Mouse (Mus musculus): ENCODE results near the gene D230025D16Rik. TPM values are rescaled to one million over a fixed set of nuclear protein-coding genes. Genes with fewer than 3 reads are reported as not detected.

D230025D16Rik gene
- polyA plus RNA-seq, 1 experiment from 2014 or later = 27.6 TPM

- H3K9ac ChIP-seq (replicated peaks; ENCODE audit: low read length) = no peak overlapping the region
- H3K4me1 ChIP-seq (ENCODE audit: insufficient read depth, low read length) = no peaks in the 10 kb centered on the region
- H3K4me3 ChIP-seq (ENCODE audit: low read length) = no peak overlapping the region
- H3K27me3 ChIP-seq (ENCODE audit: insufficient read depth, low read length) = no peaks in the 10 kb centered on the region
- no peak overlapping the region for H3K4me2 ChIP-seq (replicated peaks; ENCODE audit: low read depth, low read length)
- ATAC-seq (ENCODE audit: low FRiP score, low TSS enrichment) = no peak
- H3K27ac ChIP-seq (ENCODE audit: low read length) = no peak overlapping the region
- H3K9me3 ChIP-seq (ENCODE audit: low read length) = no peaks in the 10 kb centered on the region
- WGBS = 68% methylated on average over 1 of the region's 1 CpGs
- peaks cover 23% of the 10 kb centered on the region for H3K36me3 ChIP-seq (ENCODE audit: insufficient read depth, low read length)
Measured at GRCm38 (mm10) chr8:105235206-105235605, 10.3 kb downstream of the D230025D16Rik start.

GRCm38 (mm10) chr8:105237442-105238142 lies 12.6 kb downstream of the D230025D16Rik start:
- Histone ChIP-seq H3K36me3 (ENCODE audit: insufficient read depth, low read length) (peaks cover 36% of the 10 kb centered on the region), H3K4me1 (ENCODE audit: insufficient read depth, low read length) (no peaks in the 10 kb centered on the region), H3K4me2 (replicated peaks; ENCODE audit: low read depth, low read length) (no peak overlapping the region), H3K4me3 (ENCODE audit: low read length) (no peak overlapping the region), H3K9me3 (ENCODE audit: low read length) (no peaks in the 10 kb centered on the region), H3K9ac (replicated peaks; ENCODE audit: low read length) (no peak overlapping the region), H3K27ac (ENCODE audit: low read length) (no peak overlapping the region), H3K27me3 (ENCODE audit: insufficient read depth, low read length) (no peaks in the 10 kb centered on the region)
- no peak for ATAC-seq (ENCODE audit: low FRiP score, low TSS enrichment)
- 80% methylated on average over 14 of the region's 14 CpGs for WGBS

DNA sequence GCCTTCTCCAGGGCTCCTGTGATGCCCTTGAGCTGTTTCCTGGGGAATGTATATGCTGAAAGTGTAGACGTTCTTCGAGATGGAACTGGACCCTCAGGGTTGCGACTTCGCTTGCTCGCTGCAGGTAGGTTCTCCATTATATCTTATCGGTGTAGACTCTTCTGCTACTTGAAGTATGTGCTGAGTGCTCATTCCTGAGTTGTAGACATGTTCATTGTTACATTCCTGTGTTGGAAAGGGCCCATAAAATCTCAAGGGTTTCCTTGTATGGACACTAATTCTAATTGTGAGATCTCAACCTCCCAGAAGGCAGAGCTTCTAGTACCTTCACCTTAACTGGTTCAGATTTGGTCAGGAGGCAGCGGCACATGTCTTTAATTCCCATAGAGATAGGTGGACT lies 16.1 kb downstream of the D230025D16Rik start:
- no peak overlapping the region for H3K27ac ChIP-seq (ENCODE audit: low read length)
- H3K9ac ChIP-seq (replicated peaks; ENCODE audit: low read length) = no peak overlapping the region
- no peaks in the 10 kb centered on the region for H3K4me1 ChIP-seq (ENCODE audit: insufficient read depth, low read length)
- H3K36me3 ChIP-seq (ENCODE audit: insufficient read depth, low read length) = peaks cover 30% of the 10 kb centered on the region
- H3K27me3 ChIP-seq (ENCODE audit: insufficient read depth, low read length) = no peaks in the 10 kb centered on the region
- H3K4me3 ChIP-seq (ENCODE audit: low read length) = no peak overlapping the region
- ATAC-seq (ENCODE audit: low FRiP score, low TSS enrichment) = no peak
- WGBS = 97% methylated on average over 7 of the region's 7 CpGs
- H3K9me3 ChIP-seq (ENCODE audit: low read length) = no peaks in the 10 kb centered on the region
- H3K4me2 ChIP-seq (replicated peaks; ENCODE audit: low read depth, low read length) = no peak overlapping the region

GRCm38 (mm10) chr8:105251954-105252353 lies 27.0 kb downstream of the D230025D16Rik start:
- peaks cover 41% of the 10 kb centered on the region for H3K36me3 ChIP-seq (ENCODE audit: insufficient read depth, low read length)
- peaks cover 11% of the 10 kb centered on the region for H3K4me1 ChIP-seq (ENCODE audit: insufficient read depth, low read length)
- H3K4me3 ChIP-seq (ENCODE audit: low read length) = no peak overlapping the region
- no peak overlapping the region for H3K27ac ChIP-seq (ENCODE audit: low read length)
- H3K9ac ChIP-seq (replicated peaks; ENCODE audit: low read length) = no peak overlapping the region
- ATAC-seq (ENCODE audit: low FRiP score, low TSS enrichment) = no peak
- no peak overlapping the region for H3K4me2 ChIP-seq (replicated peaks; ENCODE audit: low read depth, low read length)
- 92% methylated on average over 6 of the region's 6 CpGs for WGBS
- H3K27me3 ChIP-seq (ENCODE audit: insufficient read depth, low read length) = peaks cover 9% of the 10 kb centered on the region; the same call in 1 of the 2 replicates
- H3K9me3 ChIP-seq (ENCODE audit: low read length) = no peaks in the 10 kb centered on the region

- no peak for ATAC-seq (ENCODE audit: low FRiP score, low TSS enrichment)
- Histone ChIP-seq H3K9ac (replicated peaks; ENCODE audit: low read length) (no peak overlapping the region), H3K36me3 (ENCODE audit: insufficient read depth, low read length) (peaks cover 41% of the 10 kb centered on the region), H3K4me1 (ENCODE audit: insufficient read depth, low read length) (peaks cover 11% of the 10 kb centered on the region), H3K27me3 (ENCODE audit: insufficient read depth, low read length) (peaks cover 15% of the 10 kb centered on the region), H3K9me3 (ENCODE audit: low read length) (no peaks in the 10 kb centered on the region), H3K4me3 (ENCODE audit: low read length) (no peak overlapping the region), H3K27ac (ENCODE audit: low read length) (no peak overlapping the region), H3K4me2 (replicated peaks; ENCODE audit: low read depth, low read length) (no peak overlapping the region)
- 86% methylated on average over 10 of the region's 10 CpGs for WGBS
Measured at GRCm38 (mm10) chr8:105252680-105253537, 28.0 kb downstream of the D230025D16Rik start.

DNA sequence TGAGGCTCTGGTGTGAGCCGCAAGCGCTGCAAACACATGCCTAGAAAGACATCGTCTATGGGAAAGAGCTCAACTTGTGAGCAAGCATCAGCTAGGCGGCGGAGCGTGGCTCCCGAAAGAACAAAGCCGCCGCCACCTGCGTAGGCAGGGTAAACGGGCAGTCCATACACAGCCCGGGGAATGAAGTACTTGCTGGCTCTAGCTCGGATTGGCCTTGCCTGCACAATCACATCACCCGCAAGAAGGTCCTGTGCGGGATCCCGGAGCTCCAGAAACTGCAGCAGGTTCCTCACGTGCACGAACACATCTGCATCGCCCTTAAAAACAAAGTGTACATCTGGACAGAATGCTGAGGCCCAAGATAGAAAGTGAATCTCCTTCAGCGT lies 28.8 kb downstream of the D230025D16Rik start:
- H3K4me1 ChIP-seq (ENCODE audit: insufficient read depth, low read length) = peaks cover 15% of the 10 kb centered on the region
- no peaks in the 10 kb centered on the region for H3K9me3 ChIP-seq (ENCODE audit: low read length)
- peak overlapping the region; percentile 97 for H3K4me2 ChIP-seq (replicated peaks; ENCODE audit: low read depth, low read length)
- H3K36me3 ChIP-seq (ENCODE audit: insufficient read depth, low read length) = peaks cover 34% of the 10 kb centered on the region
- H3K27me3 ChIP-seq (ENCODE audit: insufficient read depth, low read length) = peaks cover 24% of the 10 kb centered on the region
- H3K4me3 ChIP-seq (ENCODE audit: low read length) = peak overlapping the region; percentile 64
- H3K9ac ChIP-seq (replicated peaks; ENCODE audit: low read length) = peak overlapping the region; percentile 47
- no peak overlapping the region for H3K27ac ChIP-seq (ENCODE audit: low read length)
- 35% methylated on average over 20 of the region's 20 CpGs for WGBS
- peak; percentile 40; the same call in 1 of the 2 replicates for ATAC-seq (ENCODE audit: low FRiP score, low TSS enrichment)

DNA sequence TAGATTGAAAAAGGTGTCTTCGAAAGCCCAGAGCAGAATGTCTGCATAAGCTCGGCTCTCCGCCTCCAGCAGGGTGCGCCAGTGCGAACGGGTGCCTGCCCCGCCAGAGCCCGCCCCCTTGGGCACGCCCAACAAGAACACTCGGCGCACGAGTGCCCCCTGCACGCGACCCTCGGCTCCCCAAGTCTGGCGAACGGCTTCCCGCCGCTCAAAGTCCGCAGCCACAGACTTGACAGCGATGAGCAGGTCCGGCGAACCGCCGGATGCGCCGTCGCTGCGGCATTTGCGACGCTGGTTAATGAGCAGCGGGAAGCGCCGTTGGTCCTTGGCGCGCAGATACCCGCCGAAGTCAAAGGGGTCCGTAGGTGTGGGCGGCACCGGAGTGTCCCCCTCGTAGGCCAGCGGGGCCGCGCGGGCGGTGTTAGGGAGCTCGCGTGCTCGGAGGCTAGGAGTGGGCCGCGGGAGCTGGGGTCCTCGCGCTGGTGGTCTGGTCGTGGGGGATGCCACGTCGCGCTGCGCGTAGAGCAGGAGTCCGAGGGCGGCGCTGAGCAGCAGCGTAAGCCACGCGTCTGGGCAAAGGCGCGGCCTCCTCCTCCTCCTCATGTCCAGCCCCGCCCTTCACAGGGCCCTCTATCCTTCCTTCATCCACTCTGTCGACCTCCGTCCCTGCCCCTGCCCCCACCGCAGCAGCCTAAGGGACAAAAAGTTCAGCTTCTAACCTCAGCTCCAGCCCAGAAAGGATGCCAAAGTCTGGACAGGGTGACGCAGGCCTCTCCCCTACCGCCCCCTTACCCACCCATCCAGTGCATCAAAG lies 29.4 kb downstream of the D230025D16Rik start:
- under 1% methylated on average over 71 of the region's 74 CpGs for WGBS
- Histone ChIP-seq H3K4me1 (ENCODE audit: insufficient read depth, low read length) (peaks cover 21% of the 10 kb centered on the region), H3K27me3 (ENCODE audit: insufficient read depth, low read length) (peaks cover 30% of the 10 kb centered on the region), H3K4me3 (ENCODE audit: low read length) (peak overlapping the region; percentile 64), H3K9me3 (ENCODE audit: low read length) (no peaks in the 10 kb centered on the region), H3K27ac (ENCODE audit: low read length) (peak overlapping the region; percentile 68), H3K36me3 (ENCODE audit: insufficient read depth, low read length) (peaks cover 31% of the 10 kb centered on the region), H3K9ac (replicated peaks; ENCODE audit: low read length) (peak overlapping the region; percentile 73), H3K4me2 (replicated peaks; ENCODE audit: low read depth, low read length) (peak overlapping the region; percentile 97)
- ATAC-seq (ENCODE audit: low FRiP score, low TSS enrichment) = peak; percentile 86

DNA sequence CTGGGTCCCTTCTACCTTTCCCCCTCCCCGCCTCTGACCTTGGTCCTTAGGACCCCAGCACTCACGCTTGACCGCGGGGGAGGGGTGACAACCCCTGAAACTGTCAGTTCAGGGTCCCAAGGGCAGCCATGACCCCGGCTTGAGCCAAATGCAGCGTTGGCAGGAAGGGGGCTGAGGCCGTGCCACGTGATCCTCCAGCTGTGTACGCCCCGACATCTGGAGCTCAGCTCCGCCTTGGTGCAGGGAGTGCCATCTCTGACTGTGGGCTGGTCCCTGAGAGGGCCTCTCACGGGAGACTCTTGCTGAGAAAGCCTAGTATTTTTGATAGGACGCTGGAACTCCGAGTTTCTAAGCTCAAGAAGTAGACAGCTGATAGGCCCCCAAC lies 30.0 kb downstream of the D230025D16Rik start, which contains the start of gene B3gnt9:
Gene B3gnt9, minus strand, starts transcription at position 188 of the 385 bp plus-strand sequence.
- peak; percentile 74 for ATAC-seq (ENCODE audit: low FRiP score, low TSS enrichment)
- Histone ChIP-seq H3K4me3 (ENCODE audit: low read length) (peak within 1 kb of the TSS; percentile 64), H3K9me3 (ENCODE audit: low read length) (no peaks in the 10 kb centered on the region), H3K4me2 (replicated peaks; ENCODE audit: low read depth, low read length) (peak within 1 kb of the TSS; percentile 97), H3K27me3 (ENCODE audit: insufficient read depth, low read length) (peaks cover 34% of the 10 kb centered on the region), H3K9ac (replicated peaks; ENCODE audit: low read length) (peak within 1 kb of the TSS; percentile 73), H3K4me1 (ENCODE audit: insufficient read depth, low read length) (peaks cover 26% of the 10 kb centered on the region), H3K27ac (ENCODE audit: low read length) (peak within 1 kb of the TSS; percentile 68), H3K36me3 (ENCODE audit: insufficient read depth, low read length) (peaks cover 26% of the 10 kb centered on the region)
- 2% methylated on average over 14 of the region's 14 CpGs for WGBS

GRCm38 (mm10) chr8:105257318-105258114 lies 32.6 kb downstream of the D230025D16Rik start:
- H3K9me3 ChIP-seq (ENCODE audit: low read length) = peaks cover 3% of the 10 kb centered on the region; the same call in 1 of the 2 replicates
- no peak overlapping the region for H3K9ac ChIP-seq (replicated peaks; ENCODE audit: low read length)
- peaks cover 56% of the 10 kb centered on the region for H3K27me3 ChIP-seq (ENCODE audit: insufficient read depth, low read length)
- no peak overlapping the region for H3K27ac ChIP-seq (ENCODE audit: low read length)
- H3K36me3 ChIP-seq (ENCODE audit: insufficient read depth, low read length) = 0 out of 2 replicates have a peak, but pooled peaks cover 3% of the 10 kb centered on the region
- peaks cover 27% of the 10 kb centered on the region for H3K4me1 ChIP-seq (ENCODE audit: insufficient read depth, low read length)
- no peak overlapping the region for H3K4me3 ChIP-seq (ENCODE audit: low read length)
- no peak overlapping the region for H3K4me2 ChIP-seq (replicated peaks; ENCODE audit: low read depth, low read length)
- 63% methylated on average over 7 of the region's 7 CpGs for WGBS
- no peak for ATAC-seq (ENCODE audit: low FRiP score, low TSS enrichment)
